Mouse (Mus musculus) urinary bladder, postnatal 14 days (tissue): ENCODE data around the gene Aar2.
A peak's percentile ranks its signal among the peaks of the same experiment; 100 is the strongest.
"Not testable (repeated sequence)": the region's sequence is repeated elsewhere in the genome, so short reads cannot be mapped to it uniquely, and the experiment has no call there.

Experiments used
- DNase-seq: peaks from one replicate; pipeline ENCODE4 v3.0.0; 2021; ENCODE audit warnings: low spot score

Aar2 gene

DNA sequence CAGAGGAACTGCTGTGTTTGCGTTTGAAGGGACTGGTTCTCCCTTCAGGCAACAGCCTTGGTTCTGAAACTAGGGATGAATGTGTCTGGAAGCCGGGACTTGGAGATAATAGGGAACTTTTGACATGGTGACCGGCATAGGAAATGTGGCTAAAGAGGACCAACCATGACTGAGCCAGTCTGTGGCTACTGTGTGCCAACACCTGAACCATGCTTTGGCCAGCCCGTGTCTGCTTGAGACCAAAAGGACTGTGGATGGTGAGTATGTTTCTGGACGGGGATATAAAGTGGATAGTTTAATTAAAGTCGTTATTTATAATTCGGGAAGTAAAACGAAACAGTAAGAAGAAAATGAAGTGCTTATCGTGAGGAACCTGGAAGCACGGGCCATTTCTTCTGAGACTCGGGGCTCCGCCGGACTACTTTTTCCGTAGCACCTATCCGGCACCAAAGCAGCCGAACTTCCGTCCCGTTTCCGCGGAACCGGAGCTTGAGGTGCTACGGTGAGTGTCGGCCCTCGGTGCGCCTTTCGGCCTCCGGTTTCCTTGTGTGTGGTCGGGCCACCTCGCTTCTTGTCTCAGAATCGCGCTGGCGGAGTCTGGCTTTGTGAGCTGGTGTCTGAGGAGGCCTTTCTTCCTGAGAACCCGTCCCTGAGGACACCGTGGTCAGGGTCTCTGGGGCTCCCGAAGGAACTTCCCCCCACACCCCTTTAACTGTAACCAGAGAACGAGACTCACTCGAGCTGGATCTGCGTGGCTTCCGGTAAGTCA lies at the start of gene Aar2:
Gene Aar2, plus strand, starts transcription at position 462 of the 769 bp plus-strand sequence.
- peak; percentile 72 for DNase-seq

DNA sequence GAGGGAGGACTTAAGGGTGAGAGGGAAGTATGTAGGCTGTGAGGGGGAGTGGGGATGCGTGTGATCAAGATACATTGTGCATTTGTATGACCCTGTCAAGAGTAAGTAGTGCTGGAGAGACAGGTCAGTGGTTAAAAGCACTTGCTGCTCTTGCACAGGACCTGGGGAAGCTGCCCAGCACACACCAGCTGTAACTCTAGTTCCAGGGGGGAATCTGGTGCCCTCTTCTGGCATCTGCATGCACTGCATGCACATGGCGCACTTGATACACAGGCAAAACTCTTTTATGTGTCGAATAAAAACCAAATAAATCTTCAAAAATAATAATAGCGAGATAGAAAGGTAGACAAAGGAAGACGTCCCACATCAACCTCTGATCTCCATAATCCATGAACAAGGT lies 49.5 kb upstream of the Aar2 start:
- peak; percentile 69 for DNase-seq

DNA sequence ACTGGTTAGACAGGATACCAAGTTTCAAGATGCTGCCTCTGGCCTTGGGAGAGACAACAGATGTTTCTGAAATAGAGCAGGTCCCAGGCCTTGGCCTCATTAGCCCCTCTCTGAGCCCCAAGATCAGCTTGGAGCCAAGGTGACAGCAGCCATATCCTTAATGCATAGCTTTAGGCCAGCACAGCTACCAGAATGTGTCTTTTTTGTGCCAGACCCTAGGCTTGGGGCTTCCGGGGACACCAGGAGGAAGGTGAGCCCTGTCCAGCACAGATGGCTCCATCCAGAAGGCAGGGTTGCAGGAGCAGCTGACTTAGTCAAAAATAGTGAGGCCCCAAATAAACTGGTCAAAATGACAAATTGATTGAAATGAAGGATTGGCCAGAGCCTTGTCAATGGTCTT lies 46.4 kb upstream of the Aar2 start:
- DNase-seq: no peak

DNA sequence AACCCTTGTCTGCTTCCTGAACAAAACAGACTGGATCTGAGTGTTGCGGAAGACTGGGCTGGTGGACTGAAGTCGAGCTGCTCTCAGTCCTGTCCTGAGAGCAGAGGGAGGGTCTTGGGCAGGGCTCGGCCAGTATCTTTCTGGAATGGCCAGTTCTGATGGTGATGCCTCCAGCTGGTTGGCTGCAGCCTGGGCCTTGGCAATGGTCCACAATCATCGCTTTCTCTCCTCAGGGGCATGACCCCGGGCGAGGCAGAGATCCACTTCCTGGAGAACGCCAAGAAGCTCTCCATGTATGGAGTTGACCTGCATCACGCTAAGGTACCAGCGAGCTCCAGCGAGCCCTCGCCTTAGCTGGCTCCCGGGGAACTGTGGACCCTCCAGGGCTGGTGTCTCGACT lies 41.9 kb upstream of the Aar2 start:
- DNase-seq: peak; percentile 16

DNA sequence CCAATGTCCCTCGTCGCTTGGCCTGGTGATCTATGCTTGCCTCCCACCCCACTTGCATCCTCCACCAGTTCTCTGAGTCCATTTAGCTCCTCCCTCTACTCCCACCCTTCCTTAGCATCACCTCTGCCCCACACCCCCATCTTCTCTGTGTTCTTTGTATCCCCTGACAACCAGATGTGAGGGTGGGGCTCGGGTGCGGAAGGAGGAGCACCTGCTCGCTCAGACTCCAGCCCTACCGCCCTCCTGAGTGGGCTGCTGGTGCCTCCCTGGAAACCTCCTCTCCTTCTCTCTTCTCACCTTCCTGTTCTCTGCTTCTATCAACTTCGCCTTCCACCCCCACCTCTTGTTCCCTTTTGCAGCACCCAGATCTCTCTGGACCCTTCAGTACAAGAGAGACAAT lies 35.4 kb upstream of the Aar2 start:
- DNase-seq: no peak

DNA sequence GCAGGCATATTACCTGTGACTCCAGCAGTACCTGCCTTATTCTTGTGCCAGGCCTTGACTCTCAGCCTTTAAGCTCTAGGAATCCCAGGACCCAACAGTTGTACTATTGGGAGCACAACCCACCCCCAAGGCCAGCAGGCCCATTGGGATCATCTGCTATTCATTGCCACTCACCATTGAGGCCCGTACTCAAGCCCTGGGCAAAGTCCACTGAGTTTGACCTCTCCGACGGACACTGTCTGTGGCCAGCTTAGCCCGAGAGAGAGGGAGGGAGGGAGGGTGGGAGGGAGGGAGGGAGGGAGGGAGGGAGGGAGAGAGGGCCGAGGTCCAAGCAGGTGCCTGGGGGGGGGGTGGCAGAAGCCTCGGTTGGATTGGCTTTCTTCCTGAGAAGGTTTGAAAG lies 34.8 kb upstream of the Aar2 start:
- DNase-seq: no peak

GRCm38 (mm10) chr2:156515102-156515501 lies 32.3 kb upstream of the Aar2 start:
- DNase-seq: no peak

- DNase-seq: peak; percentile 78
Measured at GRCm38 (mm10) chr2:156515565-156516185, 31.7 kb upstream of the Aar2 start.

- DNase-seq: not testable (repeated sequence)
Measured at GRCm38 (mm10) chr2:156516678-156517077, 30.7 kb upstream of the Aar2 start.

GRCm38 (mm10) chr2:156518306-156518705 lies 29.1 kb upstream of the Aar2 start:
- DNase-seq: no peak

DNA sequence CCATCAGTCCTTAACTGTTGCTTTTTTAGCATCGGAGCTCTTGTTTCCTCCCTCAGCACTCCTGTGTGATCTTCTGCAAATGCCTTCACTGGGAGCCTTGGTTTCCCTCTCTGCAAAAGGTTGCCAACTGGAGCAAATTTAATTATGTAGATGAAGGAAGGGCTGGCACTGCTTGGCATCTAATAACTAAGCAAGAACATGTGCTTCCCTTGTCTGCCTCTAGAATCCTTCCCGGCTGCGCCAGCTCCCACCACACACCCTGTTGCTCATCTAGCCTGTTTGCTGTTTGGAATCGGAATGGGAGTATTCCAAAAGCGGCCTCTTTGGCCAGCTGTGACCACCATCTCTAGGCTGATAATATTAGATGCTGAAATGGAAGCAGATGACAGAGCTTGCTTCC lies 27.8 kb upstream of the Aar2 start:
- no peak for DNase-seq

GRCm38 (mm10) chr2:156522994-156523393 lies 24.4 kb upstream of the Aar2 start:
- DNase-seq: no peak

DNA sequence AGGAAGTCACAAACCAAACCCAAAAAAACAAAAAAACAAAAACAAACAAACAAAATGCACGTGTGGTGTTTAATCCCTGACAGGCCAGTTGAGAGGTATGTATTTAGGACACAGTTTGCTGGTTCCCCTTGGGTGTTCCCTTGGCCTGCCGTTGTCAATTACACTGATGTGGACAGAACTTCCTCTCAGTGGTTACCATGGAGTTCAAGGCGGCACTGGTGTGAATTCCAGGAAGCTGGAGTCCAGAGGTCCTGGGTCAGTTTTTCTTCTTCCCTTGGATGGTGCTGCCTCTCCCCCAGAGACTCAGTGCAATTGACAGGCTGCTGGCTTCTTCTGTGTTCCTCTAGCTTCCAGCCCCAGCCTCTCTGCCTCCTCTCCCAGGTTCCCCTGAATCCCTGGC lies 23.3 kb upstream of the Aar2 start:
- no peak for DNase-seq

- no peak for DNase-seq
Measured at GRCm38 (mm10) chr2:156529726-156530125, 17.7 kb upstream of the Aar2 start.

DNA sequence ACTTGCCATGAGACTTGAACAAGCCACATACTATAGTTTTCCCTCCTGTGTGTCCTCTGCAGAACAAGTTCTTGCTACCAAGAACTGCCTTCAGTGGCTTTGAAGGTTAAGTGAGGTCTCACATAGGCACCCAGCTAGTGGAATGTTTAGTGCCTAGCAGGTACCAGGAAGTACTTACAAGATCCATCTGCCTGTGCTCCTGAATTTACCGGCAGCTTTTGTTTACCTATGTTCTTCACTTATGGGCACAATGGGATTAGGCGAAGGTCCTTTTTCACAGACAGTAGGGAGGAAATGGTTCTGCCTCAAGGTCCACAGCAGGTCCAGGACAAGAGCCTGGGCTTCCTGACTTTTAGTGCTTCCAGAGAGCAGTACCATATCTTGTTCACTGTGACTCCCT lies 14.2 kb upstream of the Aar2 start:
- no peak for DNase-seq

DNA sequence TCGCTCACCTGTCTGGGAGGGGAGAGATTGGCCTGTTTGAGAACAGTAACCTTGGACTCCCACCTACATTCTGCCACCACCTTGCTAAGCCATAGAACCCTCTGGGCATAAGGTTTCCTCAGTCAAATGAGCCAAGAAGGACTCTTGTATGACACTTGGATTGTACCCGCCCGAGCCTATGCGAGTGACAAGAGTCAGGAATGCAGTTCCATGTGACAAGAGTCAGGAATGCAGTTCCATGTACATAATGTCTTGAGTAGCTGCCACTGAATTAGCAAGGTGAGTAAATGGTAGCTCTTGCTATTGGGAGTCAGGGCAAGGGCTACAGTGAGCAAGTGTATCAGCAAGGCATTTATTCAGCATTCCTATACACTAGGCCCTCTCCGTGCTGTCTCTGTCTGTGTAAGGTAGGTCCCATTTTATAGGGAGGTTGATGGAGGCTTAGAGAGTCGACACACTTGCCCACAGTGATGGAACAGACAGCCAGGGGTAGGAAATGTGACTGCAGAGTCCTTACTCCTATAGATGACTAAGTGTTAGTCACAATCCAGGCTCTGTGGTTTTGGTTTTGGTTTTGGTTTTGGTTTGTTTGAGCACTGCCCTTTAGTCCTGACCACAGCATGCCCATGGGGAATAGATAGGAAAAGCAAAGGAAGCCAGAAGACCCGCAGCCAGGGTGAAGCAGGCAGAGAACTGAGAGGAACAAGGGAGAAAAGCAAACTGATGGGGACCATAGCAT lies 8.4 kb upstream of the Aar2 start:
- no peak for DNase-seq

GRCm38 (mm10) chr2:156540991-156541390 lies 6.4 kb upstream of the Aar2 start:
- no peak for DNase-seq

DNA sequence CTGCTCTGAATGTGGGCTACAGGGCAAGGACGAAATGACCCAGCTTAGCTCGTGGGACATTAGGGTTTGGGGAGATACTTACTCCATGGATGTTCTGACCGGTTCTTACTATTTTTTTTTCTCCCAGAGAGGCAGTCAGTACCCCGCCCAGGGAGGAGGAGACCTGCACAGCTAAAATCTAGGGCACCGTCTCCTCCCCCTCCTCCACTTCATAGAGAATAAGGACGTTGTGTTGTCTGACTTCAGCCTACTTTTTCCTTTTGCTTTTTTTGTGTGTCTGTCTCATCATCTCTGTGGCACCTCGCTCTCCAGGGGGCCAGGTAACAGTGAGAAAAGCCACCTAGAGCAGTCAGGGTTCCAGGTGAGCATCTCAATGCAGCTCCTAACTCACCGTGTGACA lies 5.0 kb upstream of the Aar2 start:
- DNase-seq: no peak

DNA sequence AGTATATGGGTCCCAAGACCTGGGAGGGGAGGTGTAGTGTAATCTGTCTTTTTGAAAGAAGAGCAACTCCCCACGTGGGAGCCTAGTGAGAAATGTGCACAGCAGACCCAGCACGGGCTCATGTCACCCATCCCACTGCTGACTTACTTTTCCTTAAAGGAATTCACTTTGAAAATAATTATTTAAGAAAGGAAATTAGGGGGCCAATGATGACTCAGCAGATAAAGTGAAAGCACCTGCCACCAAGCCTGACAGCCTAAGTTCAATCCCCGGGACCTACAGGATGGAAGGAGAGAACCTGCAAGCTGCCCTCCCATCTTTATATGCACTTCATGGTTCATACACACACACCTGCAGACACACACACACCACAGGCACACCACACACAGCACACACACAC lies 3.6 kb upstream of the Aar2 start:
- DNase-seq: no peak

GRCm38 (mm10) chr2:156552421-156552820 lies 5.0 kb downstream of the Aar2 start:
- no peak for DNase-seq

DNA sequence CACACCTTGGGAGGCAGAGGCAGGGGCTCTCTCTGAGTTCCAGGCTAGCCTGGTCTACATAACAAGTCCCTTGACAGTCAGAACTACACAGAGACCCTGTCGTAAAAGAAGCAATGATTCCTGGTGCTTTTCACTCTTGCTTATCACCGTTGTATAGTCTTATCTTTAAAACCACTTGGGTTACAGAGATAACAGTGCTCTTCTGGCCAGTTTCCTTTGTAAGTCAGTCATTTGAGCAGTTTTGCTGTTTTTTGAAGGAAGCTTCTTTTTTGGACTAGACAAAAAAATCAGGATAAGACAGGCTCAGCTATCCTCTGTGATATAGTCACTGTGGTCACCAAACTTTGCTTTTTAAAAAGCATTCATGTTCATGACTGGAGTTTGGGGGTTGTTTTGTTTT lies 14.4 kb downstream of the Aar2 start:
- no peak for DNase-seq

GRCm38 (mm10) chr2:156563557-156563956 lies 16.2 kb downstream of the Aar2 start:
- no peak for DNase-seq

DNA sequence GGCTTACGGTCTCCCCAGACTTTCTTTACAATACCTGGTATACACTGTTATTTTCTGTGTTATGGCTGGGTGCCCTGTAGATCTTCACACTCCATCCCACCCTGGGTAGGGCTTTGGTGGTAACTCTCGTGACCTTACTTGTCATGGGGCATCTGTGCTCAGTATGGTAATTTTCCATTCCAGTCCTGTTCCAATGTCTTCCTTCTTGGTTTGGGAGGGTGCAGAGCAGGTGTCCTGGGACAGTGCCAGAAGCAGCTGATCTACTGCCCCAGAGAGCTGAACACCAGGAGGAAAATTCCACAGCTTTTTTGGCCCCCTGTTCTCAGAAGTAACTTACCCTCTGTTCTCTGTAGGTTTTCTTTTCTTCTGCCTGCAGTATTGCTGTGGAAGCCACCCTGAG lies 19.1 kb downstream of the Aar2 start:
- no peak for DNase-seq
